Mouse (Mus musculus) ES-Bruce4 (cell line): ENCODE results near the gene Il3.

Experiments
- CTCF ChIP-seq: IDR thresholded peaks from one replicate; pipeline ENCODE4 v1.8.1; 2011; ENCODE audit warnings: low read depth, low read length
- EP300 ChIP-seq: IDR thresholded peaks from 2 replicates; pipeline ENCODE4 v1.6.1; 2011; ENCODE audit warnings: low read depth, low read length; ENCODE audit not compliant: insufficient read depth

GRCm38 (mm10) chr11:54295971-54296370, 28.9 kb upstream of the Il3 start:
- TF ChIP-seq EP300 (no peak), CTCF (no peak)
